Mouse (Mus musculus): ENCODE measurements around the gene Cenpi.

The Cenpi gene

GRCm38 (mm10) chrX:134362156-134362555 is 54.3 kb downstream of the Cenpi start:
- in situ Hi-C loops (cut with MboI): no loop called here

- in situ Hi-C loops (cut with MboI): no loop called here
These were observed 57.5 kb downstream of the Cenpi start for GRCm38 (mm10) chrX:134365421-134365820.

DNA sequence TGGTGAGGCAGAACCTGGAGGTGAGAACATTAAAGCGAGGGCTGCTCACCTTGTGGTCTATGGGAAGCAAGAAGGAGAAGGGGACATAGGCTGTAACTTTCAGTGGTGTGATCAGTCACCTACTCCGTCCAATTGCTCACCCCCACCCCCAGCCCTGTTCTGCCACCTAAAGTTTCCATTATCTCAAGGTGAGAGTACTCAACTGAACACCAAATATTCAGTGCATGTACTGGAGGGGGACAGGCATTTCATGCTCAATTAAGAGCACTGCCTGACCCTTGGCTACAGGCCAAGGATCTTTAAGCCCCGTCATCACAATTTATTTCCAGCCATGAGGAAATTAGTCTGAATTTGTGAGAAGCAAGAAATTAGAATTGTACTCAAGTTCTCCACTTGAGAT is 58.7 kb downstream of the Cenpi start:
- in situ Hi-C loops (cut with MboI): no loop called here

- in situ Hi-C loops (cut with MboI): no loop called here
These were observed 63.4 kb downstream of the Cenpi start for GRCm38 (mm10) chrX:134371279-134371678.

DNA sequence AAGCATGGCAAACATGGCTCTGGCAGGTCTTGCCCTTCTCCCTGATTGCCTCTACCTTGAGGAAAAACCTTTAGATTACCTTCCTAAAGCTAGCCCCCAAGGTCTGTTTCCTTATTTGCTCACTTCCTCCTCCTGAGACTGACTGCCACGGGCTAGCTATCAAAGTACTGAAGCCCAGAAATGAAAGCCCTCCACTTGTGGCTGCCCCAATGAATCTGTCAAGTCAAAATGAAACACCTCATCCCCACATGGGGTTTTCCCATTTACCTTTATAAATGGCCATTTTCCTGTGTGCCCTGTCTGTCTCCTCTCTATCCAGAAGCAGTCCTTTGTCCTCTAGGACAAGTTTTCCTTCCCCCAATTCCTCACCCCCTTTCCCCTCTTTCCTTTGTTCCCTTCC is 66.3 kb downstream of the Cenpi start:
- in situ Hi-C loops (cut with MboI): no loop called here

DNA sequence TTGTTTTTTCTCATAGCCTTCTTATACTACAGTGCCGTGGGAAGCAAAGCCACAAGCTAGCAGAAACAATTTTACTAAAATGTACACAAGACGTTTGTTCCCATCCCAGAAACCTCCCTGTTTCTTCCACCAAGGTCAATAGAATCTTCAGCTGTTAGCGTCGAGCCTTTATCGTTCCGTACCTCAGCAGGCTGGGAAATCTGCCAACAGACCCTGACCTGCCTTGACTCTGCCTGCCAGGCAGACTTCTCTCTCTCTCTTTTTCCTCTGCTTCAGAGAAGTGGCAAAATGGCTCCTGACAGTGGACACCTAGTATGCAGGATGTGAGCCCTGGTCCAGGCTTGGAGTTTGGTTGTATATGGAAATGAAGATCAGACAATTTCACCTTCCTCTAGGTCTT is 77.0 kb downstream of the Cenpi start:
- in situ Hi-C loops (cut with MboI): no loop called here

GRCm38 (mm10) chrX:134398972-134399371 is 91.1 kb downstream of the Cenpi start:
- in situ Hi-C loops (cut with MboI): no loop called here

DNA sequence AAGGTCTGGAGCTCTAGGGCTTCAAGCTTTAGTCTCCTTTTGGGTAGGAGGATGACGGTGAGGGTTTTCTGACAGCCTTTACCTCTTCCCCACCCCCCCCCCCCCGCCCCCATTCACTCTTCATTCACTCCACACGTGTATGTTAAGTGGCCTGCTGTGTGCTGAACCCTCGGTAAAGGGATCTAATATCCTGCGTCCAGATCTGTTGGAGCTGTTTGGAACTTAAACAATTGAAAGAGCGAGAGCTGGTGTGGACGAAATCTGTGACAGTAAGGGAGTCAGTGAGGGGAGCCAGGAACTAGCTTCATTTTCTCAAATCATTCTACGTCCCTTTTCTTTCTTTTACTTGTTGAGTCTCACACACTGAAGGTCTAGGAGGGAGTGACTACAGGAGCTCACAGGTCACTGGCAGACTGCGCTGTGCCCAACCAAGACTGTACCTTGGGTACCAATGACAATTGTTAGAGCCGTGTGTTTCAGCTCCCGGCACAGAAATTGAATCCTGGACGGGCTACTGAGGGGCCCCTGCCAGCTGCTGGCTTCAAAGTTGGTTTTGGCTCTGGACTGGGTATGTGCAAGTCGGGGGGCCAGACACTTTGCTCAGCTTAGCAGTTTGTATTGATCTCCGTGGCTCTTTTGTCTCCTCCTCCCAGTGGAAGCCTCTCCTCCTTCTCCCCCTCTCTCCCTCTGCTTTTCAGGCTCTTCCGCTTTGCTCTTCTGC is 96.1 kb downstream of the Cenpi start, which contains the start of gene Drp2:
TSS of gene Drp2 (plus strand) at position 689 of the 721 bp plus-strand sequence.
- in situ Hi-C loops (cut with MboI): no loop called here

- in situ Hi-C loops (cut with MboI): no loop called here
These were observed 96.7 kb downstream of the Cenpi start for GRCm38 (mm10) chrX:134404584-134404955.

- in situ Hi-C loops (cut with MboI): no loop called here
These were observed 101.5 kb downstream of the Cenpi start for GRCm38 (mm10) chrX:134409354-134409900.

DNA sequence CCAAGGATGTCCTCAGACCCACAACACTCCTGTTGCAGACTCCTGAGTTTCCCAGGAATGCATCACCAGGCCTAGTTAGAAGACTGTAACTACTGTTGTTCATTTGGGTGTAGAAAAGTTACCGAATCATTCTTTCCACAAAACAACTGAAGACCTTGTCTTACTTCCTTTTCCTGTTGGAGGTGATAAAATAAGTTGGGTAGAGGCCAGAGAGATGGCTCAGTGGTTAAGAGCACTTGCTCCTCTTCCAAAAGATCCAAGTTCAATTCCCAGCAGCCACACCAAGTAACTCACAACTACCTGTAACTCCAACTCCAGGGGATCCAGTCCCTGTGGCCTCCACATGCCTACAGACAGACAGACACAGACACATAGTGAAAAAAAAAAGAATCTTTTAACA is 104.2 kb downstream of the Cenpi start:
- in situ Hi-C loops (cut with MboI): no loop called here

All from mature B cell (primary cell).